In the genomic region with DNA sequence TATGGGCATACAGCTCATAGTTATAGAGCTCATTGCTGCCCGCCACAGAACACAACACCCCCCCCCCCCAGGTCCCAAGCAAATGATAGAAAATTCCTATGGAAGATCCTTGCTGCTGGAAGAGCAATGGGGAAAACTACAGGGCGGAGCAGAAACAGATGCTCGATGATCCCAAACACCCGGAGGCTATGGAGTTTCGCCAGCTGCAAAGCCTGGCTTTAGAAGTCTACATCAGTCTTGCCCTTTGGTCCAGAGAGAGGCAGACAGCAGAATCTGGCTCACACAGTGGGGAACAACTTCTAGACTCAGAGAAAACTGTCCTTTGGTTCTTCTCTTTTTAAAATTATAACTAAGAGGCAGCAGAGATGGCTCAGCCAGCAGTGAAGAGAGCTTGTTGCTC, we compare ENCODE assay signal across 14 mouse cellular contexts. TPM values are rescaled to one million over a fixed set of nuclear protein-coding genes. Genes with fewer than 3 reads are reported as not detected.
DNase-seq lines count a peak whose midpoint lies in the region; ATAC-seq lines count a peak whose summit lies in the region.
"Had no signal": no experiment of that assay in that cellular context is flagged by ENCODE, and none has a peak within 500 bp of the region (broad histone marks: within the 10 kb centered on the region; RNA-seq: fewer than 3 reads in every experiment).

No protein-coding gene starts in this region.

- H3K4me2 ChIP-seq in kidney, embryonic 16.5 days (replicated peaks; ENCODE audit: low read depth, low read length), result no peak overlapping the region
- no peak overlapping the region for H3K4me2 ChIP-seq in embryonic facial prominence, embryonic 14.5 days (ENCODE audit: low read depth, low read length)

- H3K9ac ChIP-seq in kidney, embryonic 16.5 days (replicated peaks; ENCODE audit: low read length), result no peak overlapping the region
- H3K9ac ChIP-seq in embryonic facial prominence, embryonic 14.5 days (ENCODE audit: low read depth, low read length), result 0 out of 2 replicates have a peak overlapping the region, but pooled peaks have one; percentile 3

- no peak overlapping the region for H3K27ac ChIP-seq in kidney, embryonic 16.5 days (ENCODE audit: low read length)
- H3K27ac ChIP-seq in embryonic facial prominence, embryonic 14.5 days (replicated peaks; ENCODE audit: low read depth, low read length), result no peak overlapping the region; the same call in 1 of the 2 replicates
- H3K27ac ChIP-seq: forebrain, embryonic 10.5 days had no signal

- peaks cover 37% of the 10 kb centered on the region for H3K4me1 ChIP-seq in kidney, embryonic 16.5 days (ENCODE audit: insufficient read depth, low read length)
- peaks cover 15% of the 10 kb centered on the region for H3K4me1 ChIP-seq in embryonic facial prominence, embryonic 14.5 days (ENCODE audit: control insufficient read depth, insufficient read depth, low read length)

- no peak for ATAC-seq in kidney, embryonic 16.5 days (ENCODE audit: low FRiP score, low TSS enrichment)
- ATAC-seq in embryonic facial prominence, embryonic 14.5 days (ENCODE audit: low read depth), result no peak
- ATAC-seq: hindbrain, embryonic 16.5 days; midbrain, embryonic 16.5 days had no signal

- 74% methylated on average over 5 of the region's 5 CpGs for WGBS in kidney, embryonic 16.5 days
- 81% methylated on average over 5 of the region's 5 CpGs for WGBS in embryonic facial prominence, embryonic 14.5 days

- intact Hi-C loops in left cerebral cortex, postnatal 25 days (cut with DNase I), result no loop called here

- DNase-seq in kidney, adult 11 months, result peak; percentile 73
- peak; percentile 63 for DNase-seq in NIH3T3 (ENCODE audit: low read depth)
- no peak for DNase-seq in embryonic facial prominence, embryonic 14.5 days (ENCODE audit: low spot score)
- DNase-seq in kidney, postnatal 36 days, result peak; percentile 79 to 85
- DNase-seq in left cerebral cortex, postnatal 25 days (ENCODE audit: low spot score in 2 of 2), result no peak
- DNase-seq in natural killer cell, adult 2 months (ENCODE audit: low spot score in 2 of 2), result no peak
- DNase-seq: adrenal gland, postnatal 36 days; gastrocnemius, postnatal 36 days; lung, adult 2 months; right cerebral cortex, postnatal 14 days had no signal

- H3K27me3 ChIP-seq in kidney, embryonic 16.5 days (ENCODE audit: insufficient read depth, low read length), result peaks cover 10% of the 10 kb centered on the region
- peaks cover 22% of the 10 kb centered on the region for H3K27me3 ChIP-seq in embryonic facial prominence, embryonic 14.5 days (replicated peaks; ENCODE audit: control insufficient read depth, insufficient read depth, low read length)

- H3K9me3 ChIP-seq in kidney, embryonic 16.5 days (ENCODE audit: low read length), result no peaks in the 10 kb centered on the region
- no peaks in the 10 kb centered on the region for H3K9me3 ChIP-seq in embryonic facial prominence, embryonic 14.5 days (ENCODE audit: control insufficient read depth, low read length)
- H3K9me3 ChIP-seq: forebrain, embryonic 10.5 days had no signal

- H3K4me3 ChIP-seq in kidney, embryonic 16.5 days (ENCODE audit: low read length), result no peak overlapping the region
- no peak overlapping the region for H3K4me3 ChIP-seq in embryonic facial prominence, embryonic 14.5 days (ENCODE audit: low read depth, low read length)
- H3K4me3 ChIP-seq: forebrain, embryonic 10.5 days had no signal

- H3K36me3 ChIP-seq in kidney, embryonic 16.5 days (ENCODE audit: insufficient read depth, low read length), result no peaks in the 10 kb centered on the region
- H3K36me3 ChIP-seq in embryonic facial prominence, embryonic 14.5 days (ENCODE audit: control insufficient read depth, insufficient read depth, low read length), result no peaks in the 10 kb centered on the region
- H3K36me3 ChIP-seq: forebrain, embryonic 10.5 days had no signal

RNA-seq across cellular contexts. Expression of gene Arhgap27, which starts 27.9 kb away (rescaled TPM):
- polyA plus RNA-seq in kidney, embryonic 16.5 days (2015; fragmentation: Nextera tagmentation; extraction: Ambion mirVana), result 17.8 and 18.7 TPM in 2 replicates
- 8.6 and 9.4 TPM in 2 replicates for polyA plus RNA-seq in embryonic facial prominence, embryonic 14.5 days (2014; fragmentation: Nextera tagmentation; extraction: Ambion mirVana)
- total RNA-seq in left cerebral cortex, postnatal 25 days (2021), result 10 to 100 TPM in 1 of 2 experiments, 1 to 10 TPM in 1; 7.9 to 12.4 TPM

Comparison
In these comparisons a context has a peak if more than half of its experiments do, and no peak if none do; other contexts are left out.
1. DNase-seq: peak in kidney, adult 11 months (single experiment), NIH3T3 (single experiment) and kidney, postnatal 36 days (2 of 2); none in embryonic facial prominence, embryonic 14.5 days (single experiment), left cerebral cortex, postnatal 25 days (0 of 2) and natural killer cell, adult 2 months (0 of 2).